9 mouse cellular contexts compared by ENCODE assay signal in genomic region chr4:123588353-123589301, GRCm38 (mm10).
A peak's percentile ranks its signal among the peaks of the same experiment; 100 is the strongest.
DNase-seq lines count a peak whose midpoint lies in the region; ATAC-seq lines count a peak whose summit lies in the region.
"Had no signal": no experiment of that assay in that cellular context is flagged by ENCODE, and none has a peak within 500 bp of the region (broad histone marks: within the 10 kb centered on the region; RNA-seq: fewer than 3 reads in every experiment).

No protein-coding gene starts in this region.

- no peaks in the 10 kb centered on the region for H3K27me3 ChIP-seq in embryonic facial prominence, embryonic 13.5 days
- H3K27me3 ChIP-seq in lung, embryonic 16.5 days (ENCODE audit: control insufficient read depth, insufficient read depth, low read depth, low read length) = no peaks in the 10 kb centered on the region

- H3K4me1 ChIP-seq in embryonic facial prominence, embryonic 13.5 days = peaks cover 46% of the 10 kb centered on the region
- peaks cover 36% of the 10 kb centered on the region for H3K4me1 ChIP-seq in lung, embryonic 16.5 days (replicated peaks; ENCODE audit: control insufficient read depth, insufficient read depth, low read length)

- H3K9me3 ChIP-seq in embryonic facial prominence, embryonic 13.5 days = no peaks in the 10 kb centered on the region
- no peaks in the 10 kb centered on the region for H3K9me3 ChIP-seq in lung, embryonic 16.5 days (ENCODE audit: control insufficient read depth, low read length)

- 20% methylated on average over 7 of the region's 7 CpGs for WGBS in embryonic facial prominence, embryonic 13.5 days
- 15% methylated on average over 7 of the region's 7 CpGs for WGBS in lung, embryonic 16.5 days

- no peak overlapping the region for H3K4me3 ChIP-seq in embryonic facial prominence, embryonic 13.5 days
- no peak overlapping the region for H3K4me3 ChIP-seq in lung, embryonic 16.5 days (ENCODE audit: low read length)

- no peaks in the 10 kb centered on the region for H3K36me3 ChIP-seq in embryonic facial prominence, embryonic 13.5 days
- H3K36me3 ChIP-seq in lung, embryonic 16.5 days (ENCODE audit: control insufficient read depth, insufficient read depth, low read length) = no peaks in the 10 kb centered on the region

- H3K9ac ChIP-seq in embryonic facial prominence, embryonic 13.5 days = no peak overlapping the region
- H3K9ac ChIP-seq in lung, embryonic 16.5 days (ENCODE audit: low read length) = no peak overlapping the region
- H3K9ac ChIP-seq: liver, embryonic 14.5 days had no signal

- peak overlapping the region; percentile 34; the same call in 1 of the 2 replicates for H3K27ac ChIP-seq in embryonic facial prominence, embryonic 13.5 days
- H3K27ac ChIP-seq in lung, embryonic 16.5 days (ENCODE audit: low read length) = peak overlapping the region; percentile 72
- H3K27ac ChIP-seq: liver, embryonic 14.5 days had no signal

- DNase-seq in adrenal gland, adult 2 months = peak; percentile 56
- no peak for DNase-seq in adrenal gland, postnatal 4 days (ENCODE audit: low spot score in 2 of 2)
- DNase-seq in CD4-positive helper T cell, adult 2 months (ENCODE audit: low read depth, low spot score) = peak; percentile 58
- peak; percentile 49 for DNase-seq in heart, postnatal 4 days
- no peak for DNase-seq in thymus, postnatal 25 days

- H3K4me2 ChIP-seq in embryonic facial prominence, embryonic 13.5 days = no peak overlapping the region
- no peak overlapping the region for H3K4me2 ChIP-seq in lung, embryonic 16.5 days (ENCODE audit: low read depth, low read length)

- ATAC-seq in embryonic facial prominence, embryonic 13.5 days (ENCODE audit: insufficient number of reproducible peaks, insufficient read depth, low FRiP score, low TSS enrichment, low read depth) = peak; percentile 52; the same call in 1 of the 2 replicates
- peak; percentile 63 for ATAC-seq in lung, embryonic 16.5 days (ENCODE audit: low read depth)
- ATAC-seq in cerebellum, adult (ENCODE audit: insufficient number of reproducible peaks, low FRiP score, low TSS enrichment) = no peak; the same call in 1 of the 2 replicates

Comparison
In these comparisons a context has a peak if more than half of its experiments do, and no peak if none do; other contexts are left out.
1. DNase-seq: peak in adrenal gland, adult 2 months (single experiment), CD4-positive helper T cell, adult 2 months (single experiment) and heart, postnatal 4 days (single experiment); none in adrenal gland, postnatal 4 days (0 of 2) and thymus, postnatal 25 days (single experiment).